Mouse (Mus musculus) liver, embryonic 12.5 days (tissue): ENCODE data around the gene Fam49a. TPM values are rescaled to one million over a fixed set of nuclear protein-coding genes. Genes with fewer than 3 reads are reported as not detected.
A peak's percentile ranks its signal among the peaks of the same experiment; 100 is the strongest.

ENCODE experiments used
- ATAC-seq: fragments of 200-750 bp; cut with Nextera tagmentation; 2 replicates; pipeline ENCODE4 v1.8.0; 2017; ENCODE audit warnings: moderate number of reproducible peaks, mild to moderate bottlenecking, moderate library complexity
- H3K27ac ChIP-seq: fragments of 300-500 bp; sonication (generic); 2 replicates; pipeline ENCODE4 v1.5.1; 2016; ENCODE audit warnings: mild to moderate bottlenecking
- H3K27me3 ChIP-seq: fragments of 300-500 bp; sonication (generic); replicated peaks from 2 replicates; pipeline ENCODE4 v1.6.1; 2016; ENCODE audit warnings: mild to moderate bottlenecking, moderate library complexity
- H3K36me3 ChIP-seq: fragments of 300-500 bp; sonication (generic); 2 replicates; pipeline ENCODE4 v1.6.1; 2016; ENCODE audit warnings: mild to moderate bottlenecking, moderate library complexity
- H3K4me1 ChIP-seq: fragments of 300-500 bp; sonication (generic); 2 replicates; pipeline ENCODE4 v1.6.1; 2016
- H3K4me2 ChIP-seq: fragments of 300-500 bp; sonication (generic); 2 replicates; pipeline ENCODE4 v1.6.1; 2016; ENCODE audit warnings: mild to moderate bottlenecking, moderate library complexity
- H3K4me3 ChIP-seq: fragments of 300-500 bp; sonication (generic); 2 replicates; pipeline ENCODE4 v1.5.1; 2016; ENCODE audit warnings: mild to moderate bottlenecking, moderate library complexity
- H3K9ac ChIP-seq: fragments of 300-500 bp; sonication (generic); 2 replicates; pipeline ENCODE4 v1.6.1; 2016; ENCODE audit warnings: mild to moderate bottlenecking, moderate library complexity
- H3K9me3 ChIP-seq: fragments of 300-500 bp; sonication (generic); replicated peaks from 2 replicates; pipeline ENCODE4 v1.6.1; 2016; ENCODE audit warnings: mild to moderate bottlenecking, moderate library complexity
- WGBS: fragments of 180-500 bp; shearing (Covaris S2); methylation state at CpG from one replicate; pipeline ENCODE4 v1.1.7; 2016; ENCODE audit not compliant: insufficient replicate concordance; 5-methylcytosine and 5-hydroxymethylcytosine counted together
- polyA plus RNA-seq: library from polyadenylated mRNA; unstranded; fragments of >200 nt; fragmentation: Nextera tagmentation; extraction: Ambion mirVana; gene quantifications from 2 replicates; pipeline ENCODE4 v1.2.1, GENCODE M21; 2016

The Fam49a gene
- polyA plus RNA-seq, 1 experiment from 2014 or later, result 4.1 TPM

- 55% methylated on average over 1 of the region's 1 CpGs for WGBS
- H3K9me3 ChIP-seq, result no peaks in the 10 kb centered on the region
- ATAC-seq, result no peak
- H3K9ac ChIP-seq, result no peak overlapping the region
- no peak overlapping the region for H3K4me2 ChIP-seq
- no peak overlapping the region for H3K4me3 ChIP-seq
- H3K36me3 ChIP-seq, result no peaks in the 10 kb centered on the region
- no peaks in the 10 kb centered on the region; the same call in 1 of the 2 replicates for H3K4me1 ChIP-seq
- no peaks in the 10 kb centered on the region for H3K27me3 ChIP-seq
- H3K27ac ChIP-seq, result no peak overlapping the region
Measured at GRCm38 (mm10) chr12:12389271-12389670, 127.3 kb downstream of the Fam49a start.

- no peak overlapping the region for H3K4me2 ChIP-seq
- H3K27ac ChIP-seq, result no peak overlapping the region
- H3K36me3 ChIP-seq, result no peaks in the 10 kb centered on the region
- H3K9ac ChIP-seq, result no peak overlapping the region
- no peaks in the 10 kb centered on the region for H3K27me3 ChIP-seq
- no peak overlapping the region for H3K4me3 ChIP-seq
- H3K9me3 ChIP-seq, result no peaks in the 10 kb centered on the region
- no peaks in the 10 kb centered on the region; the same call in 1 of the 2 replicates for H3K4me1 ChIP-seq
- 9% methylated on average over 6 of the region's 6 CpGs for WGBS
- no peak for ATAC-seq
Measured at GRCm38 (mm10) chr12:12396224-12396623, 134.3 kb downstream of the Fam49a start.

DNA sequence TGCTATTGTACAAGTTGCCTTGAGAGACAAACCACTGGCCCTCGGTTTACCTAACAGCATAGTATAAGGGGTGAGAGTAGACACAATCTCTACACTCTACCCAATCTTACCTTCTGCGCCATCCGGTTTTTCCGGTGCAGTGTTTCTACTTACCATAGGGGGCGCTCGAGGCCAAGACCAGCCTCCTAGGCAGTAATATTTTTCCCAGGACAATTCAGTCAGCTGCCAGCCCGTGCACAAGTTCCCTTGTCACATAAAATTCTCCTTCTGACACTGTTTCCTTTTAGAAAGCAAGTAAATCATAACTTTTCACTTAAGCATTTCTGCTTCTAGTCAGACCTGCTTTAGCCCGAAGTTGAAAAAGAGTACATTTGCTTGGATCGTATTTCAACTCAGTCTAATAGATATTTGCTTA, 139.1 kb downstream of the Fam49a start:
- Histone ChIP-seq H3K36me3 (no peaks in the 10 kb centered on the region), H3K4me1 (no peaks in the 10 kb centered on the region), H3K9me3 (no peaks in the 10 kb centered on the region), H3K27me3 (0 out of 2 replicates have a peak, but pooled peaks cover 3% of the 10 kb centered on the region), H3K4me3 (no peak overlapping the region), H3K4me2 (peak overlapping the region; percentile 9; the same call in 1 of the 2 replicates), H3K9ac (no peak overlapping the region), H3K27ac (no peak overlapping the region)
- 37% methylated on average over 9 of the region's 9 CpGs for WGBS
- ATAC-seq, result no peak

DNA sequence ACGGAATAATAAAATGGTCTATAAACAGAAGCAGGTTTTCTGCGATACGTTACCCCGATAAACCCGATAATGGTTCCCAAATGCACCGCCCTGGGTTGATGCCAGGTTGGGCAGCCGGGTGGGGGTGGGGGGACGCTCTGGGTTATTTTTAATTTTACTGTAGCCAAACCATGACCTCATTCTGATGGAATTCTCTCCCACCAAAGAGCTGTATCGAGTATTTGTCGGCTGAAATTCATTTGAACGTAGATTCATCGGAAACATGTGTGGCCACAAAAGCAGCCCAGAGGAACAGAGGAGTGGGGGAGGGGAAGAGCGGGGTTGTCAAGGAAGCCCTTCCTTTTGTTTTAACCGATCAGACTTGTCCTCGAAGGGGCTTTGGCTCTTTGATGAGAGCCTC, 139.6 kb downstream of the Fam49a start:
- no peak for ATAC-seq
- H3K4me1 ChIP-seq, result no peaks in the 10 kb centered on the region
- no peak overlapping the region for H3K27ac ChIP-seq
- H3K4me2 ChIP-seq, result peak overlapping the region; percentile 9; the same call in 1 of the 2 replicates
- no peak overlapping the region for H3K9ac ChIP-seq
- 0 out of 2 replicates have a peak, but pooled peaks cover 3% of the 10 kb centered on the region for H3K27me3 ChIP-seq
- 45% methylated on average over 15 of the region's 15 CpGs for WGBS
- H3K4me3 ChIP-seq, result no peak overlapping the region
- H3K9me3 ChIP-seq, result no peaks in the 10 kb centered on the region
- H3K36me3 ChIP-seq, result no peaks in the 10 kb centered on the region

GRCm38 (mm10) chr12:12405491-12406110, 143.7 kb downstream of the Fam49a start:
- Histone ChIP-seq H3K4me3 (no peak overlapping the region), H3K9me3 (no peaks in the 10 kb centered on the region), H3K27me3 (0 out of 2 replicates have a peak, but pooled peaks cover 7% of the 10 kb centered on the region), H3K9ac (no peak overlapping the region), H3K4me2 (no peak overlapping the region), H3K27ac (no peak overlapping the region), H3K4me1 (no peaks in the 10 kb centered on the region), H3K36me3 (no peaks in the 10 kb centered on the region)
- ATAC-seq, result no peak
- 50% methylated on average over 10 of the region's 10 CpGs for WGBS

GRCm38 (mm10) chr12:12409044-12409443, 147.1 kb downstream of the Fam49a start:
- Histone ChIP-seq H3K9ac (no peak overlapping the region), H3K9me3 (no peaks in the 10 kb centered on the region), H3K4me1 (no peaks in the 10 kb centered on the region), H3K27me3 (0 out of 2 replicates have a peak, but pooled peaks cover 5% of the 10 kb centered on the region), H3K36me3 (no peaks in the 10 kb centered on the region), H3K27ac (no peak overlapping the region), H3K4me3 (no peak overlapping the region), H3K4me2 (no peak overlapping the region)
- WGBS, result 66% methylated on average over 5 of the region's 5 CpGs
- ATAC-seq, result no peak

DNA sequence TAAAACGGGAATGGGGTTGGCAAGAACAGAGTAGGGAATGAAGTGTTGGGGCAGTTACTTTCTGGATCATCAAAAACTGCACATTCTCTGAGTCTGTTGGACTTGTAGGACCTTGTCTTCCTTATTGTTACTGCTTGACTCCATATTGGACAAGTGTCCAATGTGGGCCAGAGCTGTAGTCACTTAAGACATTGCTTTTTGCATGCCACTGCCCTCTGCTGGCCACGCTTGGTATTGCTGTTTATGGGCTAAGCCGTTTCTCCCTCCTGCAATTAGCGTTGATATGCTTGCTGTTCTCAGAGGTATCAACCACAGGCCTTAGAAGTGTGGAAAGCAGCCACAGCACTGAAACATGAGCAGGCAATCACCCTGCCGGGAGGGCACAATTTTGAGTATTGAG, 150.7 kb downstream of the Fam49a start:
- peak; percentile 37; the same call in 1 of the 2 replicates for ATAC-seq
- peaks cover 2% of the 10 kb centered on the region; the same call in 1 of the 2 replicates for H3K27me3 ChIP-seq
- H3K9ac ChIP-seq, result no peak overlapping the region
- H3K27ac ChIP-seq, result no peak overlapping the region
- H3K36me3 ChIP-seq, result no peaks in the 10 kb centered on the region
- no peaks in the 10 kb centered on the region for H3K4me1 ChIP-seq
- H3K4me3 ChIP-seq, result no peak overlapping the region
- WGBS, result 26% methylated on average over 5 of the region's 5 CpGs
- no peak overlapping the region for H3K4me2 ChIP-seq
- no peaks in the 10 kb centered on the region for H3K9me3 ChIP-seq

- Histone ChIP-seq H3K4me2 (peak overlapping the region; percentile 75), H3K9ac (peak overlapping the region; percentile 73; the same call in 1 of the 2 replicates)
Measured at GRCm38 (mm10) chr12:12420423-12420822, 158.5 kb downstream of the Fam49a start.

GRCm38 (mm10) chr12:12420841-12421579, 159.1 kb downstream of the Fam49a start:
- H3K36me3 ChIP-seq, result no peaks in the 10 kb centered on the region
- peaks cover 35% of the 10 kb centered on the region for H3K4me1 ChIP-seq
- H3K4me3 ChIP-seq, result peak overlapping the region; percentile 55
- peak overlapping the region; percentile 73 for H3K9ac ChIP-seq
- ATAC-seq, result peak; percentile 91
- 12% methylated on average over 25 of the region's 25 CpGs for WGBS
- peak overlapping the region; percentile 52; the same call in 1 of the 2 replicates for H3K27ac ChIP-seq
- H3K9me3 ChIP-seq, result no peaks in the 10 kb centered on the region
- peak overlapping the region; percentile 75 for H3K4me2 ChIP-seq
- H3K27me3 ChIP-seq, result peaks cover 7% of the 10 kb centered on the region

More at GRCm38 (mm10) chr12:12420423-12420822, 158.5 kb downstream of the Fam49a start:
- ATAC-seq, result peak; percentile 34; the same call in 1 of the 2 replicates
- Histone ChIP-seq H3K9me3 (no peaks in the 10 kb centered on the region), H3K27ac (no peak overlapping the region), H3K36me3 (no peaks in the 10 kb centered on the region), H3K4me3 (no peak overlapping the region), H3K4me1 (peaks cover 31% of the 10 kb centered on the region), H3K27me3 (peaks cover 7% of the 10 kb centered on the region)
- WGBS, result 7% methylated on average over 2 of the region's 2 CpGs

GRCm38 (mm10) chr12:12421580-12421878, 159.6 kb downstream of the Fam49a start:
- peaks cover 40% of the 10 kb centered on the region for H3K4me1 ChIP-seq
- H3K4me3 ChIP-seq, result peak overlapping the region; percentile 55
- H3K9me3 ChIP-seq, result no peaks in the 10 kb centered on the region
- H3K36me3 ChIP-seq, result no peaks in the 10 kb centered on the region
- peak overlapping the region; percentile 75 for H3K4me2 ChIP-seq
- peaks cover 7% of the 10 kb centered on the region for H3K27me3 ChIP-seq
- 0 out of 2 replicates have a peak, but pooled peaks have one; percentile 3 for ATAC-seq
- WGBS, result 86% methylated on average over 8 of the region's 8 CpGs
- peak overlapping the region; percentile 73 for H3K9ac ChIP-seq
- H3K27ac ChIP-seq, result peak overlapping the region; percentile 52; the same call in 1 of the 2 replicates

DNA sequence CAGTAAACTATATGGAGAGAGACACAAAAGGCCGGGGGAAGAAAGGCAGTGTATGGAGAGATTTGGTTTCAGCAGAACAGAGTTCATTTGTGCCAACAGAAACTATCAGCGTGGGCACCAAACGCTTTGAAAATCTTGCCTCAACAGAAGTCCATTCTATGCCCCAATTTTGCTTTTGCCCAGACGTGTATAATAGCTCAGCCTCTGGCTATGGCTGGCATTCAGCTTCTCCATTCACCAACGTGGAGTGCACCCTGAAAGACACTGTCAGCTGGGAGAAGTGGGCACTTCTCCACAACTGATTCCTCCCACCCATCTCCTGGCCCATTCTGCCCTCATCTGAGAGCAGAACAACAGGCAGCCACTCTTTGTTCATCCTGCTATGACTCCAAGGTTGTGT, 163.2 kb downstream of the Fam49a start:
- Histone ChIP-seq H3K4me1 (peaks cover 71% of the 10 kb centered on the region), H3K9ac (no peak overlapping the region), H3K9me3 (no peaks in the 10 kb centered on the region), H3K36me3 (no peaks in the 10 kb centered on the region), H3K27ac (0 out of 2 replicates have a peak overlapping the region, but pooled peaks have one; percentile 25), H3K4me2 (no peak overlapping the region), H3K27me3 (no peaks in the 10 kb centered on the region; the same call in 1 of the 2 replicates), H3K4me3 (no peak overlapping the region)
- WGBS, result 64% methylated on average over 5 of the region's 5 CpGs
- ATAC-seq, result no peak

DNA sequence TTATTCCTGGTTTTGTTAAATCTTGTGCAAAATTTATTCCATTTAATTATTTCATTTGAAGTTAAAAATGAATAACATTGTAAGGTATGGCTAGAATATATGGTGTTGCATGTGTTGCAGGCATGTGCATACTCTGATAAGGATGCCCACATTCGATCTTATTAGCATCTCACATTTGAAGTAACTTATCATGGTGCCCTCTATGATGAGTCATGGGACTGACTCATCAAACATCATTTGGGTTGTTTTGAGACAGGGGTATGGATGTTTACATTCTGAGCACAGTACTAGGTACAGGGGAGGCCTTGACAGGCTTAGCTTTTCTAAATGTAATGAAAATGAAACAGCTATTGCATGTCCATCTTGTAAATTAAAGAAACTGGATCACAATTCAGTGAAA, 165.3 kb downstream of the Fam49a start:
- peak; percentile 70 for ATAC-seq
- Histone ChIP-seq H3K9ac (no peak overlapping the region), H3K4me2 (no peak overlapping the region), H3K4me3 (no peak overlapping the region), H3K9me3 (no peaks in the 10 kb centered on the region), H3K36me3 (no peaks in the 10 kb centered on the region), H3K27ac (peak overlapping the region; percentile 90), H3K4me1 (peaks cover 68% of the 10 kb centered on the region), H3K27me3 (no peaks in the 10 kb centered on the region; the same call in 1 of the 2 replicates)
- WGBS, result 27% methylated on average over 1 of the region's 1 CpGs
